In the genomic region with DNA sequence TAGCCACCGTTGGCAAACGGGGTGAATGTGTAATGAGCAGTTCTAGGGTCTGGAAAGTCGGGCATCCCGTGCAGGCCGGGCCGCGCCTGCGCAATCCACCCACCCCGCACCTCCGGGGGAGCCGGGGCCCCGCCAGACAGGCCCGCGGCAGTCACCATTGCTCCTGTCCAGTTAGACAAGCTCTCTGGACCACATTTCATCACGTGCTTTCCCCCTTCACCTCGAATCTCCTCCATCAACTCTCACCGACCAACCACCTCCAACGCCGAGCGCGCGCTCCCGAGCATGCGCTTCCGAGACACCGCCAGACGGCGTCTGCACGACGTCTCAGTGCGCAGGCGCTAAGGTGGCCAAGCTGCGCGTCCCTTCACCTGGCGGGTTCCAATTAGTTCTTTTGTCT, we compare ENCODE assay signal across 8 mouse cellular contexts. TPM values are rescaled to one million over a fixed set of nuclear protein-coding genes. Genes with fewer than 3 reads are reported as not detected.
DNase-seq lines count a peak whose midpoint lies in the region; ATAC-seq lines count a peak whose summit lies in the region.

A gene (minus strand): TSS at position 281 of the 400 bp plus-strand sequence.

- H3K4me3 ChIP-seq in hindbrain, embryonic 14.5 days (replicated peaks; ENCODE audit: low read length), result peak within 1 kb of the TSS; percentile 45

- no peaks in the 10 kb centered on the region; the same call in 1 of the 2 replicates for H3K36me3 ChIP-seq in hindbrain, embryonic 14.5 days (replicated peaks; ENCODE audit: control insufficient read depth, insufficient read depth)

- peak; percentile 94 for ATAC-seq in hindbrain, embryonic 14.5 days (ENCODE audit: low FRiP score)

- H3K9me3 ChIP-seq in hindbrain, embryonic 14.5 days (ENCODE audit: control insufficient read depth, low read length), result no peaks in the 10 kb centered on the region

- peak within 1 kb of the TSS; percentile 63 for H3K4me2 ChIP-seq in hindbrain, embryonic 14.5 days (replicated peaks)

- peak within 1 kb of the TSS; percentile 89 for H3K27ac ChIP-seq in hindbrain, embryonic 14.5 days

- no peaks in the 10 kb centered on the region for H3K27me3 ChIP-seq in hindbrain, embryonic 14.5 days (ENCODE audit: control insufficient read depth, insufficient read depth, low read length)

- DNase-seq in Muller cell, postnatal 12 days (ENCODE audit: inconsistent ontology term), result peak; percentile 79
- peak; percentile 96 for DNase-seq in cerebellum, postnatal 14 days
- peak; percentile 66 to 77 for DNase-seq in frontal cortex, postnatal 25 days (ENCODE audit: low spot score in 2 of 2)
- peak; percentile 90 for DNase-seq in hindbrain, embryonic 14.5 days (ENCODE audit: low spot score)
- DNase-seq in layer of hippocampus, postnatal 25 days (ENCODE audit: extremely low spot score in 1 of 2, low spot score in 1 of 2), result peak; percentile 79 to 83
- peak; percentile 84 for DNase-seq in lung, postnatal 14 days
- DNase-seq in retina, adult 2 months (ENCODE audit: low read depth, low spot score), result peak; percentile 75
- DNase-seq in thymus, postnatal 25 days, result peak; percentile 85

- WGBS in hindbrain, embryonic 14.5 days, result under 1% methylated on average over 35 of the region's 35 CpGs

- 0 out of 2 replicates have a peak, but pooled peaks cover 4% of the 10 kb centered on the region for H3K4me1 ChIP-seq in hindbrain, embryonic 14.5 days (replicated peaks; ENCODE audit: control insufficient read depth, insufficient read depth, low read length)

- H3K9ac ChIP-seq in hindbrain, embryonic 14.5 days, result peak within 1 kb of the TSS; percentile 62

RNA-seq across cellular contexts. Expression of the gene that starts here (rescaled TPM):
- polyA plus RNA-seq in hindbrain, embryonic 14.5 days (2014; fragmentation: Nextera tagmentation; extraction: Ambion mirVana), result 9.4 and 9.5 TPM in 2 replicates
- total RNA-seq in layer of hippocampus, postnatal 25 days (2021), result 10 to 100 TPM; 17.0 to 17.9 TPM

Comparison
In these comparisons a context has a peak if more than half of its experiments do, and no peak if none do; other contexts are left out.
1. Peak in every context shown above with its lines: DNase-seq, ATAC-seq, H3K4me3 ChIP-seq and H3K27ac ChIP-seq.